Mouse (Mus musculus): ENCODE data around the gene Gng10. TPM values are rescaled to one million over a fixed set of nuclear protein-coding genes. Genes with fewer than 3 reads are reported as not detected.

Gene Gng10
- total RNA-seq, 2 experiments from 2014 or later: 20.0 to 26.6 TPM

DNA sequence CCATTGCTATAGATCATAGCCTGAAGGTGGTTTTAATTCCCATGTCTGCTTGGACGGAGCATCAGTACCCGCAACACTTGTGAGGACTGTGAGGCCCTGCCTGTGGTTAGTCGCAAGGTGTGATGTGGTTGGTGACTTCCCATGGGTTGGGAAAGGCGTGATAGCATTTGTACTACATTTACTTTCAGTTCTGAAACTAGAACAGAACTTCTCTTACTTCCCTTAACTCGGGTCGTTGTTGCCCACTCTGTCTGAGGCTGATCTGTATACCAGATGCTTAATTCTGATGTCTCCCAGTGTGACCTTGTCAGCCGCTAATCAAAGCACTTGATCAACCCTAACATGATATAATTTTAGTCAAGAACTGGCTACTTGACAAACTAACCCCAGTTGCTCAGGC is 25.7 kb upstream of the Gng10 start:
- no peak for DNase-seq
- intact Hi-C loops (cut with DNase I): loop anchor here (10.0 kb wide), 1 partner anchor 556 kb away; no protein-coding TSS in a partner anchor

- DNase-seq: no peak
- intact Hi-C loops (cut with DNase I): loop anchor here (10.0 kb wide), 1 partner anchor 555 kb away; no protein-coding TSS in a partner anchor
These were observed 25.2 kb upstream of the Gng10 start for GRCm38 (mm10) chr4:59009696-59010095.

GRCm38 (mm10) chr4:59011446-59011845 is 23.4 kb upstream of the Gng10 start:
- no peak for DNase-seq
- intact Hi-C loops (cut with DNase I): no loop called here

- no peak for DNase-seq
- intact Hi-C loops (cut with DNase I): no loop called here
These were observed 19.7 kb upstream of the Gng10 start for GRCm38 (mm10) chr4:59015181-59015580.

GRCm38 (mm10) chr4:59016922-59017321 is 18.0 kb upstream of the Gng10 start:
- intact Hi-C loops (cut with DNase I): no loop called here
- no peak for DNase-seq

DNA sequence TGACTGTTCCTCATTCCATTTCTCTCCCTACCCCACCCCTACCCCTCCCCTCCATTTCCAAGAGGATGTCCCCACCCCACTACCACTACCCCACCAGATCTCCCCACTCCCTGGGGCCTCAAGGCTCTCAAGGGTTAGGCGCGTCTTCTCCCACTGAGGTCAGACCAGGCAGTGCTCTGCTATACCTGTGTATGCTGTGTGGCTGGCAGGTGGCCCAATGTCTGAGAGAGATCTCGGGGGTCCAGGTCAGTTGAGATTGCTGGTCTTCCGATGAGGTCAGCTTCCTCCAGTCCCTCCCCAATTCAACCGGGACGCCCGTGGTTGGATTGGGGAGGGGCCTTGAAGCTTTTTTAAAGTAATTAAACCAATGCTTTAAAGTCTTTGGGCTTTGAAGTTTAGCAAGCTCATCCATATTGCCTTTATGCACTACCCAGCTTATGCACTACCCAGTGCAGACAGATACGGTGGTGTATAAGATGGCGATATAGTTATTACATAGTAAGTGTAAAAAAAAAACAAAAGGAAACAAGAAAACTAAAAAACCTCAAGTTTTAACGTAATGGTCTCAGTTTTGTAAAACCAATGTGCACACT is 467 bp upstream of the Gng10 start:
- intact Hi-C loops (cut with DNase I): no loop called here
- no peak for DNase-seq

DNA sequence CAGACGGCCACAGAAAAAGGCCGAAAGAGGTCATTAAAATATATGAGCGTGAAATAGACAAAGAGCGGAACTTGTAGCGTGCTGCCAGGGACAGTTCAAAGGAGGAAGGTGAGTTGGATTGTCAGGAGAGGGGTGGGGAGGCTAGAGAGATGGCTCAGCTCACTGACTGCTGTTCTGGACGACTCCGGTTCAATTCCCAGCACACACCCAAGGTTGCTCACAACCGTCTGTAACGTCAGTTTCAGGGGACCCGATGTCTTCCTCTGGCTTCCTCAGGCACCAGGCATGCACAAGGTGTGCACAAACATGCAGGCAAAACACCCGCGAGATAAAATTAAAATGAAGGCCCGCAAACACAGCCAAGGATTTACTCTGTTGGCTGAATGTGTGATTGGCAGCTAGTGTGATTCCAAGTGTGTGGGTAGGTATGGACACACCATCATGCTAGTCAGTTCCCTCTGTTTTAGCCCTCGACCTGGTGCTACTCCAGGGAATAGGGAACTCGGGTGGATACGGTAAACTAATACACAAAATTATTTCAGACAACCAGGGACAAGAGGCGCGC is 980 bp downstream of the Gng10 start:
- peak in 1 of 2 experiments; percentile 9 for DNase-seq
- intact Hi-C loops (cut with DNase I): loop anchor here (1.0 to 5.0 kb wide), 2 partner anchors 34 to 51 kb away; partner anchors contain the start of gene Gm20503

DNA sequence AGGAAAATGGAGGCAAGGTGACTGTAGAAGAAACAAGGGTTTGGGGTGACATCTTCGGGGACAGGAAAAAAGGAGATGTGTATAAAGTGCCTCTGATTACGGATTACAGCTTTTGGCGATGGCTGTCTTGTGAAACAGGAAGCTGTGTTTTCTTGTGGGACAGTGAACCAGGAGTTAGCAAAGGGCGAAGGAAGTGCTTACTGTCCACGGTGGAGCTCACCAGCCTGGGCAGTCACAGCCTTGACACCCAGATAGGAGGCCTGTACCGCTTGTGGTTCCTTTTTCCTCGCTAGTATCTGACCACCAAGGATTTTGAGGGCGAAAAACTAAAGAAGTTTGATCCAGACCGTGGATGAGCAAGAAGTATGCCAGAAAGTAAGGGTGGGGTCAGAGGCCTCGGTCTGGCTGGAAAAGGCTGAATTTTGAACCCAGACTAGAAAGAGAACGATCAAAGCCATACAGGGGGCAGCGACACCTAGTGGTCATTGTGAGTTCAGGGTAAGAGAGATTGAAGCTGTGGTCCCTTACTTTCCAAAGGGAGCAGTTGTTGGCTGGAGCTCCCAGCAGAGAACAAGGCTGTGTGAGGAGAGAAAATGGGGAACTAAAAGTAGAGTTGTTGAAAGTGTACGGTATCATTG is 1.7 kb downstream of the Gng10 start:
- intact Hi-C loops (cut with DNase I): loop anchor here (1.0 to 5.0 kb wide), 2 partner anchors 34 to 51 kb away; partner anchors contain the start of gene Gm20503
- DNase-seq: peak; percentile 76 to 81

GRCm38 (mm10) chr4:59037525-59037924 is 2.6 kb downstream of the Gng10 start:
- intact Hi-C loops (cut with DNase I): loop anchor here (5.0 kb wide), 1 partner anchor 35 kb away; the partner anchor contains the start of gene Gm20503

GRCm38 (mm10) chr4:59040397-59041287 is 5.8 kb downstream of the Gng10 start:
- intact Hi-C loops (cut with DNase I): no loop called here
- no peak for DNase-seq

More at GRCm38 (mm10) chr4:59037525-59037924, 2.6 kb downstream of the Gng10 start:
- no peak for DNase-seq

DNA sequence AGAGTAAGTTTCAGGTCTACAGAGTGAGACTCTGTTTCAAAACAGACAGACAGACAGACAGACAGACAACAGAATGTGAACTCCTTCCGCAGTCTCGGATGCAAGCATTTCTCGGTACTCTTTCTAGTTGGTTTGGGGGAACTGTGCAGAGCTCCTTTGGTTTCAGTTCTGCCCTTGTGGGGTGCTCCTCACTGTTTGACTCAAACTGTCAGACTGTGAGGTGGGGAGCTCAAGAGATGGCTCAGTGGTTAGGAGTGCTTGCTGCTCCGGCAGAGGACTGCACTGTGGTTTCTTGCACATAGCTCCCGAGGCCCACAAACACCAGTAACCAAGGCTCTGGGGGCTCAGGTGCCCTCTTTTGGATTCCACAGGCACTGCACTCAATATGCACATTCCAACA is 8.2 kb downstream of the Gng10 start:
- intact Hi-C loops (cut with DNase I): no loop called here
- DNase-seq: no peak

- intact Hi-C loops (cut with DNase I): no loop called here
- DNase-seq: no peak
These were observed 9.0 kb downstream of the Gng10 start for GRCm38 (mm10) chr4:59043891-59044290.

- no peak for DNase-seq
- intact Hi-C loops (cut with DNase I): no loop called here
These were observed 12.3 kb downstream of the Gng10 start for GRCm38 (mm10) chr4:59047222-59047621.

DNA sequence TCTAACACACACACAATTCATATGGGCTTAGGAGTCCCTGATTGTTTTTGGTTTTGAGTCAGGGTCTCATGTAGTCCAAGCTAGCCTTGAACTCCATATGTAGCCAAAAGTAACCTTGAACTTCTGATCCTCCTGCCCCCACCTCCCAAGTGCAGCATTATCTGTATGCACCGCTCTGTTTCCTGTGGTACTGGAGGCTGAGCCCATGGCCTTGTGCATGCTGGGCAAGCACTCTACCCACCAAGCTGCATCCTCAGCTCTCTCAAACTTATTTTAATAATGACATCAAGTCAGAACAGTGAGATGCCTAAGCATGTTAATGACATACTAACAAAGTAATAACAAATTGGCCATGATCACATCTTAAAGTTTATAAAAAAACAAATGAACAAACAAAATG is 16.2 kb downstream of the Gng10 start:
- intact Hi-C loops (cut with DNase I): no loop called here
- no peak for DNase-seq

GRCm38 (mm10) chr4:59057929-59058328 is 23.0 kb downstream of the Gng10 start:
- no peak for DNase-seq

DNA sequence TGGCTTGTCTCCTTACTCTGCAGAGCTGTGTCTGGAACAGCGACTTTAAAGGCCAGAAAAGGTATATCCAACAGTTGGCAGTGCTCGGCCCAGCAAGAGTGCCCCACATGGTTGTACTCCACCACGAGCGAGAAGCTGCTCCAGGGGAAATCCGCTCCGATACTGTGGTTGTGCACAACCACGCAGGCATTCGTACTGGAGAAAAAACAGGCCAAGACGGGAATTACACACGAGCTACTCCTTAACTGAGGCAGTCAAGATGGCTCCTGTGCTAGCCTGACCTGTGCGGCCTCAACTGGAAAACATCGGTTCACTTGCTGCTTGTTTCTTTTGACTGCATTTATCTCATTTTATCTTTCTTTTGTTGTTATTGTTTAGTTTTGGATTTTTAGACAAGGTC is 27.6 kb downstream of the Gng10 start:
- no peak for DNase-seq
- intact Hi-C loops (cut with DNase I): no loop called here

More at GRCm38 (mm10) chr4:59057929-59058328, 23.0 kb downstream of the Gng10 start:
- intact Hi-C loops (cut with DNase I): no loop called here

- intact Hi-C loops (cut with DNase I): no loop called here
These were observed 34.4 kb downstream of the Gng10 start for GRCm38 (mm10) chr4:59069276-59069675.

DNA sequence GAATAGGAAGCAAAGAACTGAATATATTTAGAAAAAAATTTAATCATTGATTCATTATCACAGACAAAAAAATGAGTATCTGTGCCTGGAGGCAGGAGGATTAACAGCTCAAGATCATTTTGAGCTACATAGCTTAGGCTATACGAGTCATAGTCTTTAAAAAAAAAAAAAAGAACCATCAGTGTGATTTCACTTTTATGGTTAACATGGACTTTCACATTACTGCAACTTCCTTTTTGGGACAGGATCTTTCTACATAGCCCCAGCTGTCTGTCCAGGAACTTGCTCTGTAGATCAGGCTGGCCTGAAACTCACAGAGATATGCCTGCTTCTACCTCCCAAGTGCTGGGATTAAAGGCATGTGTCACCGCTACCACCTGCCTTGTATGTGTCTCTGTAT is 48.5 kb downstream of the Gng10 start:
- no peak for DNase-seq
- intact Hi-C loops (cut with DNase I): no loop called here

More at GRCm38 (mm10) chr4:59069276-59069675, 34.4 kb downstream of the Gng10 start:
- no peak for DNase-seq

DNA sequence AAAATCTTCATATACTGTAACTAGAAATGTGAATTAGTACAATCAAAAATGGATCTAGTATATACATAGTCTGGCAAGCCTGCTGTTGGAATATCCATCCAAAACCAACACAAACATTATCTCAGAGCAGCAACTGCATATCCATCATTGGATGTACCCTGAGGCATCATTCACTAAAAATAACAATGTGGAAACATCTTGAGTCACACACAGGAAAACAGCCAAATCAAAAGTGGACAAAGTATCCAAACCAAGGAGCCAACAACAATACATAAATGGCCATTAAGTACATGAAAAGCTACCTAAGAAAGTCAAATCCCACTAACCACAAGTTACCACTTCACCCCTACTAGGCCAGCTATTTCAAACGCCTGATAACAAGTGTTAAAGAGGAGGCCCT is 54.5 kb downstream of the Gng10 start:
- no peak for DNase-seq
- intact Hi-C loops (cut with DNase I): no loop called here
